Comparison of ENCODE assay signal across 8 mouse cellular contexts in genomic region chr14:75833546-75834250, GRCm38 (mm10). TPM values are rescaled to one million over a fixed set of nuclear protein-coding genes. Genes with fewer than 3 reads are reported as not detected.
A peak's percentile ranks its signal among the peaks of the same experiment; 100 is the strongest.
DNase-seq lines count a peak whose midpoint lies in the region; ATAC-seq and TF ChIP-seq lines count a peak whose summit lies in the region.

No protein-coding gene starts in this region.

- H3K27me3 ChIP-seq in thymus, adult 2 months (ENCODE audit: control insufficient read depth, insufficient read depth, low read length): no peaks in the 10 kb centered on the region
- no peaks in the 10 kb centered on the region for H3K27me3 ChIP-seq in heart, embryonic 12.5 days (replicated peaks)
- 0 out of 2 replicates have a peak, but pooled peaks cover 5% of the 10 kb centered on the region for H3K27me3 ChIP-seq in kidney, embryonic 15.5 days
- no peaks in the 10 kb centered on the region for H3K27me3 ChIP-seq in stomach, postnatal 0 days (ENCODE audit: control insufficient read depth, insufficient read depth, low read length)

- H3K36me3 ChIP-seq in thymus, adult 2 months (ENCODE audit: control insufficient read depth, insufficient read depth, low read length): no peaks in the 10 kb centered on the region
- no peaks in the 10 kb centered on the region for H3K36me3 ChIP-seq in heart, embryonic 12.5 days
- no peaks in the 10 kb centered on the region for H3K36me3 ChIP-seq in kidney, embryonic 15.5 days
- H3K36me3 ChIP-seq in stomach, postnatal 0 days (ENCODE audit: control insufficient read depth, insufficient read depth, low read length): no peaks in the 10 kb centered on the region

- peak; percentile 49 for ATAC-seq in heart, embryonic 12.5 days (ENCODE audit: insufficient number of reproducible peaks, low FRiP score)
- peak; percentile 49 for ATAC-seq in kidney, embryonic 15.5 days (replicated peaks; ENCODE audit: low FRiP score)
- ATAC-seq in stomach, postnatal 0 days (ENCODE audit: low FRiP score, low TSS enrichment): peak; percentile 28

- no peak for DNase-seq in thymus, adult 2 months
- no peak for DNase-seq in thymus, postnatal 25 days
- DNase-seq in lung, postnatal 10 days: peak; percentile 34
- DNase-seq in stomach, postnatal 0 days (ENCODE audit: low spot score): peak; percentile 26
- no peak for DNase-seq in cerebellum, adult 18-20 months
- DNase-seq in gastrocnemius, adult 8-10 months (ENCODE audit: low spot score in 2 of 2): no peak

- TF ChIP-seq CTCF in thymus, adult 2 months (IDR thresholded peaks at IDR 0.05; ENCODE audit: borderline replicate concordance, control insufficient read depth, extremely low read depth, insufficient read depth, low read length, poor library complexity): no peak
- TF ChIP-seq CTCF in stomach, postnatal 0 days (IDR thresholded peaks at IDR 0.05; ENCODE audit: low read depth): no peak

- no peaks in the 10 kb centered on the region for H3K9me3 ChIP-seq in heart, embryonic 12.5 days (replicated peaks)
- no peaks in the 10 kb centered on the region for H3K9me3 ChIP-seq in kidney, embryonic 15.5 days (replicated peaks)
- no peaks in the 10 kb centered on the region for H3K9me3 ChIP-seq in stomach, postnatal 0 days (ENCODE audit: control insufficient read depth, low read length)

- WGBS in thymus, adult 2 months: 8% methylated on average over 12 of the region's 12 CpGs
- WGBS in heart, embryonic 12.5 days: 15% methylated on average over 11 of the region's 12 CpGs
- 6% methylated on average over 12 of the region's 12 CpGs for WGBS in kidney, embryonic 15.5 days
- 8% methylated on average over 12 of the region's 12 CpGs for WGBS in stomach, postnatal 0 days

- no peak for TF ChIP-seq EP300 in stomach, postnatal 0 days (optimal IDR thresholded peaks at IDR 0.05)

- peaks cover 34% of the 10 kb centered on the region for H3K4me1 ChIP-seq in thymus, adult 2 months (replicated peaks; ENCODE audit: control insufficient read depth, insufficient read depth, low read length)
- H3K4me1 ChIP-seq in heart, embryonic 12.5 days (replicated peaks): peaks cover 49% of the 10 kb centered on the region
- peaks cover 50% of the 10 kb centered on the region for H3K4me1 ChIP-seq in kidney, embryonic 15.5 days
- peaks cover 13% of the 10 kb centered on the region for H3K4me1 ChIP-seq in stomach, postnatal 0 days (replicated peaks; ENCODE audit: control insufficient read depth, insufficient read depth)

- 0 out of 2 replicates have a peak overlapping the region, but pooled peaks have one; percentile 25 for H3K27ac ChIP-seq in thymus, adult 2 months (ENCODE audit: control insufficient read depth, insufficient read depth, low read length)
- peak overlapping the region; percentile 98 for H3K27ac ChIP-seq in heart, embryonic 12.5 days (ENCODE audit: poor library complexity, severe bottlenecking)
- H3K27ac ChIP-seq in kidney, embryonic 15.5 days: peak overlapping the region; percentile 99
- H3K27ac ChIP-seq in stomach, postnatal 0 days (replicated peaks): peak overlapping the region; percentile 94

- TF ChIP-seq POLR2A in thymus, adult 2 months (IDR thresholded peaks at IDR 0.05; ENCODE audit: control insufficient read depth, extremely low read depth, insufficient read depth, low read length, poor library complexity): no peak

- H3K4me3 ChIP-seq in thymus, adult 2 months (ENCODE audit: control insufficient read depth, insufficient read depth, low read length): no peak overlapping the region
- peak overlapping the region; percentile 57 for H3K4me3 ChIP-seq in heart, embryonic 12.5 days
- peak overlapping the region; percentile 48 for H3K4me3 ChIP-seq in kidney, embryonic 15.5 days (replicated peaks)
- peak overlapping the region; percentile 46 for H3K4me3 ChIP-seq in stomach, postnatal 0 days (ENCODE audit: low read depth, low read length)

- peak overlapping the region; percentile 90 for H3K9ac ChIP-seq in heart, embryonic 12.5 days
- peak overlapping the region; percentile 40; the same call in 1 of the 2 replicates for H3K9ac ChIP-seq in kidney, embryonic 15.5 days
- peak overlapping the region; percentile 36 for H3K9ac ChIP-seq in stomach, postnatal 0 days (ENCODE audit: low read length)

- peak overlapping the region; percentile 99 for H3K4me2 ChIP-seq in heart, embryonic 12.5 days
- H3K4me2 ChIP-seq in kidney, embryonic 15.5 days: peak overlapping the region; percentile 92
- H3K4me2 ChIP-seq in stomach, postnatal 0 days (replicated peaks; ENCODE audit: low read depth): peak overlapping the region; percentile 77

RNA-seq across cellular contexts. Expression of gene Tpt1, which starts 11.2 kb away (rescaled TPM):
- polyA plus RNA-seq in thymus, adult 2 months (2012; rRNA removed): 2,302 and 2,614 TPM in 2 replicates
- polyA plus RNA-seq in heart, embryonic 12.5 days (2016; fragmentation: Nextera tagmentation; extraction: Ambion mirVana): 921 and 928 TPM in 2 replicates
- polyA plus RNA-seq in kidney, embryonic 15.5 days (2015; fragmentation: Nextera tagmentation; extraction: Ambion mirVana): 1,011 and 1,156 TPM in 2 replicates
- polyA plus RNA-seq in stomach, postnatal 0 days (2015; fragmentation: Nextera tagmentation; extraction: Ambion mirVana): 1,101 and 1,127 TPM in 2 replicates
- total RNA-seq in gastrocnemius, adult 8-10 months (2022): 1,000 to 10,000 TPM; 3,387 to 4,149 (median 3,897) TPM

RNA-seq across cellular contexts. Expression of gene Slc25a30, which starts 46.9 kb away (rescaled TPM):
- 10.9 and 15.7 TPM in 2 replicates for polyA plus RNA-seq in thymus, adult 2 months (2012; rRNA removed)
- polyA plus RNA-seq in heart, embryonic 12.5 days (2016; fragmentation: Nextera tagmentation; extraction: Ambion mirVana): 5.5 and 6.0 TPM in 2 replicates
- 9.7 and 10.4 TPM in 2 replicates for polyA plus RNA-seq in kidney, embryonic 15.5 days (2015; fragmentation: Nextera tagmentation; extraction: Ambion mirVana)
- polyA plus RNA-seq in stomach, postnatal 0 days (2015; fragmentation: Nextera tagmentation; extraction: Ambion mirVana): 1.3 and 1.5 TPM in 2 replicates
- 10 to 100 TPM in 1 of 4 experiments, 1 to 10 TPM in 3; 5.9 to 12.2 (median 7.2) TPM for total RNA-seq in gastrocnemius, adult 8-10 months (2022)

Comparison
In these comparisons a context has a peak if more than half of its experiments do, and no peak if none do; other contexts are left out.
1. DNase-seq: peak in lung, postnatal 10 days (single experiment) and stomach, postnatal 0 days (single experiment); none in thymus, adult 2 months (single experiment), thymus, postnatal 25 days (single experiment), cerebellum, adult 18-20 months (0 of 2) and gastrocnemius, adult 8-10 months (0 of 2).
2. H3K27ac ChIP-seq: peak in every context shown above with its lines; median percentile 99 in kidney, embryonic 15.5 days; 98 in heart, embryonic 12.5 days; 94 in stomach, postnatal 0 days; 25 in thymus, adult 2 months.
3. H3K9ac ChIP-seq: peak in every context shown above with its lines; median percentile 90 in heart, embryonic 12.5 days; 40 in kidney, embryonic 15.5 days; 36 in stomach, postnatal 0 days.
4. Peak in every context shown above with its lines, with median percentiles within 50 percentile points of each other: ATAC-seq and H3K4me2 ChIP-seq.